Mouse (Mus musculus): Measurements from ENCODE around the gene Ackr3.

DNA sequence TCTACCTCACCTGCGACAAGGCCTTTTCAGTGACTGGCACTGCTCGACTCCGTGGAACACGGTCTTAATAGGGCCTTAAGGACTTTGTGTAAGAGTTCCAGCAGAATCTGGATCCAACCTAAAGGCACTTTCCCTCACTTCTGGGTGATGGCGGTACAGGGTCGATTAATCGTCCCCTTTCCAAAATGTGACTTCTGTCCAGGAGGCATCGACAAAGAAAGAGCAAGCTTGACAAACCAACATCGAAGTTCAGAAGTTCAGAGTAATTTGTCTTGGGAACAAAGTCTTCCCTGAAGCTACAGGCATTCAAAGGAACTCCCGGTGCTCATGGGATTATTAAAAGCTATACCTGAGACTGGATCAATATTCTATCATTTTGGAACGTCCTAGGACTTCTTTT lies 439 bp upstream of the Ackr3 start:
- TF ChIP-seq CTCF (IDR thresholded peaks at IDR 0.05; ENCODE audit: control insufficient read depth, insufficient read depth, insufficient replicate concordance, low read depth, low read length), result no peak
- no peak for TF ChIP-seq POLR2A (IDR thresholded peaks at IDR 0.05; ENCODE audit: control insufficient read depth, low read depth, low read length)
